Mouse (Mus musculus): ENCODE results near the gene Acbd4.

The Acbd4 gene

DNA sequence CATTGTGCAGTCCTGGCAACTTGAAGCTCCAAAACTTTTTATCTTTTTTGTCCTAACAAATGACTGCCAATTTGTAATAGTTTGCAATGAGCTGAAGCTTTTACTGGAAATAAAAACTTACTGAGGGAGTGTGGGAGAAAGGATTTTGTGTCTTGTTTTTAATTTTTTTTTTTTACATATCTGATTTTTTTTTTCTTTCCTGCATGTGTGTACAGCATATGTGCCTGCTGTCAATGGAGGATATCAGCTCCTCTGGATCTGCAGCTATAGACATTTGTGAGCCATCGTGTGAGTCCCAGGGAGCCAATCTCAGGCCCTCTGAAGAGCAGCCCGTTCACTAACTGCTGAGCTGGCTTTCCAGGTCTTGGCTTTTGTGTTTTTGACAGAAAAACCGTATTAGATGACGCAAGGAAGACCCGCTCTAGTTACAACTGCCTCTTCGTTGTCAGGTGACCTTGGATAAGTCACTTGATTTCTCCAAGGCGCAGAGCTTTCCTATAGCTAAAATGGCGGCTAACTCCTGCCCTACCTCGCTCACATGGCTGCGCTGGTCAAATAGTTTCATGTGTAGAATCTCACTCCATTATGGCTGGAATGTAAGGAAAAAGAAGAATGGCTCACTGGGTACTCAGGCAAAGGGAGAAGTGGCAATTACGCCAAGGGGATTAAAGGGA is 12.9 kb downstream of the Acbd4 start:
- DNase-seq (ENCODE audit: low spot score): no peak

DNA sequence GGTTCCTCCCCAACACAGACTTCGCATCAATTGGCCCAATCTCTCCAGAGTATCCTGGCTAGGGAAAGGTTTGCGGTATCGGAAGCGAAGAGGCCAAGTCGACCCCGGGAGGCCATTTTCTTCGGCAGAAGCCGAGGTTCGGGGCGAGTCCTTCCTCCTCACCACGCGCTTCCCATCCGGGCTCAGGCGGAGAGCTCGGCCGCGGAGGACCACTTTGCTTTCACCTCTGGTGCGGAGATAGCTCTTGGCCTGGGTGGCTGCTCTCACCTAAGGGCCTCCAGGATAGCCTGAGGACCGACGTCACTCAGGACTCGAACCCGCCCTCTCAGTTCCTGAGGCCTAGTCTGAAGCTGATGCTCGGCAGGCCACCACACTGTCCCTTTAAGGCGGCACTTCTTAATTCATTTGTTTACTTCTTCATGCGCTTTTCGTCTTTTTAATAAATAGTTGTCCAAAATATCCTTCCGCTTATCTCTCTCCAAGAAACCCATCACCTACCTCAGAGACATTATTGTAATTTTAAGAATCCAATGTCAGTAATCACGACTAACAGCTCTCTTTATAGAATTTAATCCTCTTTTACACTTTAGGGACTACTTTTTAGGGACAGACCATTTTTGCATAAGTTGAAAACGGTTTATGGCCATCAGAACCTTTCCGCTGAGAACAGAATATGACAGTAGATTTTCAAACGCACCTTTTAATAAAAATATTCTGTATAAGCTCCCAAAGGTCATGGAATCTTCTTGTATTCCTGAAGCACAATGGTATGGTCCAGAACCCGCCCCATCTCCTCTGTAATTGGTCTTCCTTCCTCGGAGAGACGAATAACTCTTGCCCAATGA is 13.9 kb downstream of the Acbd4 start:
- peak; percentile 76 for DNase-seq (ENCODE audit: low spot score)

GRCm38 (mm10) chr11:103116008-103116818 is 14.7 kb downstream of the Acbd4 start, which contains the start of gene Hexim1:
Hexim1 (plus strand) TSS chr11:103116231.
- peak; percentile 100 for DNase-seq (ENCODE audit: low spot score)

DNA sequence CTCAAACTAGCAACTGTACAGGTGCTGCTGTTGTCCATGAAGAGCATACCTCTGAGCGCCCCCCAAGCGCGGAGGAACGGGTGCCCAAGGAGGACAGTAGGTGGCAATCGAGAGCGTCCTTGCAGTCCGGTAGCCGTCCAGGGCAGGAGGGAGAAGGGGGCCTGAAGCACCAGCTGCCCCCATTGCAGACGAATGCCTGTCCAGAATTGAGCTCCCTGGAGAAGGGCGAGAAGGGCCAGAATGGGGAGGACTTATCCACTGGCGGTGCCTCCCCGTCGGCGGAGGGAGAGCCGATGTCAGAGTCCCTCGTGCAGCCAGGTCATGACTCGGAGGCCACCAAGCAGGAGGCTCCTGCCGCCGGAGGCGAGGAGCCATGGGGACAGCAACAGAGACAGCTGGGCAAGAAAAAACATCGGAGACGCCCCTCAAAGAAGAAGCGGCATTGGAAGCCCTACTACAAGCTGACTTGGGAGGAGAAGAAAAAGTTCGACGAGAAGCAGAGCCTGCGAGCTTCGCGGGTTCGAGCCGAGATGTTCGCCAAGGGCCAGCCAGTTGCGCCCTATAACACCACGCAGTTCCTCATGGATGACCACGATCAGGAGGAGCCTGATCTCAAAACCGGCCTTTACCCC is 15.6 kb downstream of the Acbd4 start:
- peak; percentile 72 for DNase-seq (ENCODE audit: low spot score)

- no peak for DNase-seq (ENCODE audit: low spot score)
Observed at GRCm38 (mm10) chr11:103117591-103118009, 16.1 kb downstream of the Acbd4 start.

GRCm38 (mm10) chr11:103118866-103119265 is 17.4 kb downstream of the Acbd4 start:
- no peak for DNase-seq (ENCODE audit: low spot score)

DNA sequence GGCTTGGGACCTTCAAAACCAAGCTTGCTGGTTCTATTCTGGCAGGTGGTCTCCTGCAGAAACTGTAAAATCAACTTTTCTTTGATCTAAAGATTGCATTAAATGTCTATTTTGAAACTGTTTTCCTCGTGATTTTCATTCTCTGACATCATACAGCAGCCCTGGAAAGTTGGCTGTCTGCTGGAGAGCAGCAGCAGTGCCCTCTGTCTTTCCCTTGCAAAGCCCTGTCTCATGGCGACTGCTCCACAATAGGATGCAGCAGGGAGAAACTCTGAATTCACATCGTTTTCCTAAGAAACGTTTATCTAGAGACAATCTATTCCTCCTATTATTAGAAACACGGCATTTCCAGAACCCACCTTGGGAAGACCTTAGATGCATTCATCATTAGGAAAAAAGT is 18.1 kb downstream of the Acbd4 start:
- no peak for DNase-seq (ENCODE audit: low spot score)

DNA sequence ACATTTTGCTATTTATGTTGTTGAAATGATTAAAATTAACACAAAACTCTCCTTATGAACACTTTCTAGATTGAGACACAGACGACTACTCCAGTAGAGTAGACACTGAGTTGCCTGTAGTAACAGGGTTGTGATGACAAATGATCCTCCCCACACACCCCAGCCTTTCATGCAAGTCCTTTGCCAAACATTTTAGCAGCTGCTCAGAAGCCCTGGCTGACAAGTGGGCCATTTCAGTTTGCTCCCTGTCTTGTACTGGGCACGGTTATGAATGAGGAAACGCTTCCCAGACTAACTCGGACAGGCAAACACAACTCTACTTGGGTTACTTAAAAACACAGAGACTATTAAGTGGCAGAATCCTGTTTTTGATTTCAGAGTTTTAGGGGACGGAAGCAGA is 18.8 kb downstream of the Acbd4 start:
- DNase-seq (ENCODE audit: low spot score): no peak

DNA sequence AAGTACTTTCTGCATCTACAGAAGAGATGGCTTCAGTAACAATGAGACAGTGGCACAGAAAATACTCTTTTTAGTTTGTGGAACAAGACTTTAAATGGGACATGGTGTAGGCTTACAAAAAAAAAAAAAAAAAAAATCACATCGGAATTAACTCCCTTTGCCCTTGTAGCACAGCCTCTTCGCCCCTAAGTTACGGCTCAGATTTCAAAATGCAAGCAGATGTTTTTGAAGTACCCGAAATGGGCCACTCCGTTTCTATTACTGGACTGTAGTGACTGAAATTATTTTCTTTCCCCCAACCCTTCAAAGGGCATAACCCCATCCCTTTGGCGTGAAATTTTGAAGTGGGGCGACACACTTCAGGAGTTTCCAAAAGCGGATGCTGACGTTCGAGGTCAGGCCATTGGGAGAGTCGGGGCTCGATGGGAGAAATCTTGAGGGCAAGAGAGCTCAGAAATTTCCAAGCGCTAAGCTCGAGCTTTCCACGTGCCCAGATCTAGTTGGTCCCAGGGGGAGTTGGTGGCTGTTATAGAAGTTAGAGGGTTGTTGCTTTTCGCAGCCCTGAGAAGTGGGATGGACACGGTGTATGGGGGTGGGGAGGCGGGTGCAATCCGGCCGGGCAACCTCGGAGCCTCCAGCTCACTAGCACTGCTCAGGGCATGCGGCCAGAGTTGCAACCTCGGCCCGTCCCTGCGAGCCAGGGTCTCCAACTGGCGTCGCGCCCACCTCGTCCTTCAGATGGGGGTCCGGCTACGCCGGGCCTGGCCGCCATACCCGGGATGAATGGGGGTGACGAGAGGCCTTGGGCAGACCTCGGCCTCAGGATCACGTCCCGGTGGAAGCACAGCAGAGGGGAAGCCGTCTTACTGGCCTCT is 30.5 kb downstream of the Acbd4 start, which contains the start of gene Hexim2:
Gene Hexim2 (plus strand): TSS at position 729 of the 875 bp plus-strand sequence.
- DNase-seq (ENCODE audit: low spot score): no peak

DNA sequence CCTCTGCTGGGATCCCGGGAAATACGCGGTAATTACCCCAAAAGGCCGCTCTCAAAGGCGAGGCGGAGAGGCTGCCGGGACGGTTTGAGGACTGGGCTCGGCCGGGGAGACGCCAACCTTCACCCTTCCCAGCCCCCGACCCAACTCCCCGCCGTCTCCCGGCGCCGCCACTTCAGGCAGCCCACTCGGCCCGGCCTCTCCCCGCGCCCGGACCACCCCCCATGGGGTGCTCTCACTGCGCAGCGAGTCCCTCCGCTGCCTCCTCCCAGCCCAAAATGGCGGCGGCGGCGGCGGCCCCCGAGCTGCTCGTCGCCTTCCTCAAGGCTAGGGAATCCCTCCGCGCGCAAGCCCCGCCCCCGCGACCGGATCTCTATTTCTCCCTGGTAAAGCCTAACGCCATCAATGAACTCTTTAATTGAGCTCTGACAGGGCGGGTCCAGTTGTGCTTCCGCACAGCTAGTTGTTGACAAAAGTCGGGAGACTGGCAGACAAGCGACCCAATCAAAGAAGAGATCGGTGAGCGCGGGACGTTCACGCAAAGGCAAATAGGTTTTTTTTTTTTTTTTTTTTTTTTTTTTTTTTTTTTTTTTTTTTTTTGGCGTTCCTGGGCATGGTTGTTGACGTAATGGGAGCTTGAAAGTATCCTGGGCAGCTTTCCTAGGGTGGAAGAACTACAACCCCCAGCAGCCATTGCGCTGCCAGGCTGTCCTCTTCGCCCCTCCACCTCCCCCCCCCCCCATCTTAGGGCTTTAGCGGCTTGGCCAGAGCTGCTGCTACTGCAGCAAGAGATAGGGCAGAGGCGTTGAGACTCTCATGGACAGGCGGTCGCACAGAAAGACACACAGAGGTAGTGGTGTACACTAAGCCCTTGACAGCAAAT is 31.3 kb downstream of the Acbd4 start:
- DNase-seq (ENCODE audit: low spot score): peak; percentile 100

DNA sequence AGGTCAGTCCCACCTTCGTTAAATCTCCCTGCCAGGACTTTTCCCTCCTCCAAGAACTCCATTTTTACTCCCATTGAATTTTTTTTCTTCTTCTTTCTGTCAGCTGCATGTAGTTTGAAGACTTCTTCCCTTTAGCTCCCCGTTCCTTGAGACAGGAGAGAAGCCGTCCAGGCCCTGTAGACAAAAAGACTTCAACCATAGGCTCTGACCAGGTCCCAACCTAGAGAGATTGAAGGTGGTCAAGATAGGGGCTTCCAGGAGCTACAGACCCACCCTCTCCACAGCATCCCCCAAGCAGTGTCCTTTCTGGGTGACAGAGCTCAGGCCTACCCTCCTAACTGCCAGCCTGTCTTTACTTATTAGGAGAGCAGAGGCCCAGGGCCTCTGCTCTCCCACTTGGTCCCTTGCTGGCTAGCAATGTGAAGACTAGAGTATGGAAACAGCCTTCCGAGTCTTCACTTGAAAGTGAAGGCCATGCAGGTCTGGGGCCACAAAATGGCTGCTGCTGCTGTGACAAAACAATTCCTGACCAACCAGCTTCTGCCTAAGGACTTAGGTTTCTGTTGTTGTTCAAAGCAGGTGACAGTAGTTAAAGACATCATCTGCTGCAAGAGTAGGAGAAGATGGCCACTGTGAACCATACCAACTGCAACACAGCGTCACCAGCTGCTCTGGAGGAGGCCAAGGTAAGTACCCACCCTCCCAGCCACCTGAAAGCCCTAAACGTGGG is 32.1 kb downstream of the Acbd4 start:
- DNase-seq (ENCODE audit: low spot score): peak; percentile 22

- DNase-seq (ENCODE audit: low spot score): no peak
Observed at GRCm38 (mm10) chr11:103134221-103134620, 32.7 kb downstream of the Acbd4 start.

- no peak for DNase-seq (ENCODE audit: low spot score)
Observed at GRCm38 (mm10) chr11:103136039-103136577, 34.6 kb downstream of the Acbd4 start.

DNA sequence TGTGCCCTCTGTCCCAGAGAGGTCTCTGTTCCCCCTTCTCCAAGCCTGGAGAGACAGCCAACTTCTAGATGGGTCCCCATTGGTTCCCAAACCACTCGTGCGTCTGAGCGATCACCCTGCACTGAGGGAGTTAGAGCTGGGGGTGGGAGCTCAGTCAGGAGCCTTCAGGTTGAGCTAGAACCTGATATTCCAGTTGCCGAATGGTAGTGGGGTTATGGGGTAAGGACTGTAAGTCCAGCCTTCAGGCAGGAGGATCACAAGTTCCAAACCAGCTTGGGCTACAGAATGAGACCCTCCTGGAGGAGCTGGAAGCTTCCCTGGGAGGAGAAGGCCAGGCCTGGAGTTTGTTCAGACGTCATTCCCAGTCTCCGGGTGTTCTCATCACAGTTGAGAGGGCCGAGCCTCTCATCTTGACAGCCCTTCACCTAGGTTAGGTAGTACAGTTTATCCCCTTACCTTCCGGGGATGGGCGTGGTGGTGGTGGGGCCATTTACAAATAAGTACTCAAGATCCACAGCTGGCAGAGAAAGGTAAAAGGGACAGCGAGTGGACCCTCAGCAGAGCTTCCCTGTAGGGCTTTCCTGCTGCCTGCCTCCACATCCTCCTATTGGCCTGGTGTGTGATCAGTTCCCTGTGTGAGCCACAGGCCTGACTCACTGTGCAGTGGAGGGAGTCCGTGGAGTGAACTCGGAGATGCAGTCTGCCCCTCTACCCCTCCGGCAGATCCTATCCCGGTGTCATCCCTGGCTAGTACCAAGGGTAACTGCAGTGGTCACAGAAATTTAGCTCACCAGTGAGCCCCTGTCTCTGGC is 38.7 kb downstream of the Acbd4 start:
- no peak for DNase-seq (ENCODE audit: low spot score)

DNA sequence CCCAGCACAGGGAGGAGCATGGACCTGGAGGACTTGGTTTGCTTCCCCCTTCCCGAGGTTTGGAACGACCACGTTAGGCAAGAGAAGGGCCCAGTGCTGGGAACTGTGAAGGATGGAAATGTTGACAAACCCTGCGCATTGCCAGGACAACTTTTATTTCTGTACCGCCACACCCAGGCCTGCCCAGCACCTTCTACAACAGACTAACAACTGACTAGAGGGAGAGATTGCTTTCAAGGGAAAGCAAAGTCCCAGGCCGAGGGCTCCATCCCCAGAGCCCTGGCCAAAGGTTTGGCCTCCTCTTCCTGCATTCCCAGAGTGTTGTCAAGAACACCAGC is 39.2 kb downstream of the Acbd4 start:
- DNase-seq (ENCODE audit: low spot score): no peak

GRCm38 (mm10) chr11:103141101-103141943 is 39.8 kb downstream of the Acbd4 start:
- no peak for DNase-seq (ENCODE audit: low spot score)

- no peak for DNase-seq (ENCODE audit: low spot score)
Observed at GRCm38 (mm10) chr11:103141944-103142255, 40.4 kb downstream of the Acbd4 start.

Data from spleen, adult 12 weeks (tissue).